Mouse (Mus musculus) cortical plate, adult 2 months (tissue): ENCODE results near the gene Gpc5. TPM values are rescaled to one million over a fixed set of nuclear protein-coding genes. Genes with fewer than 3 reads are reported as not detected.

ENCODE experiments used
- H3K27ac ChIP-seq: fragments of 200-500 bp; 2 replicates; pipeline ENCODE4 v1.5.1; 2012; ENCODE audit warnings: low read length, control low read depth, inconsistent platforms; ENCODE audit not compliant: insufficient read depth
- H3K4me1 ChIP-seq: fragments of 200-500 bp; 2 replicates; pipeline ENCODE4 v1.6.1; 2011; ENCODE audit warnings: low read length; ENCODE audit not compliant: control insufficient read depth, insufficient read depth
- H3K4me3 ChIP-seq: fragments of 200-500 bp; 2 replicates; pipeline ENCODE4 v1.5.1; 2011; ENCODE audit warnings: mild to moderate bottlenecking, low read length, control low read depth; ENCODE audit not compliant: insufficient read depth
- CTCF ChIP-seq: fragments of 200-500 bp; IDR thresholded peaks from 2 replicates; pipeline ENCODE4 v1.5.1; 2011; ENCODE audit warnings: mild to moderate bottlenecking, control low read depth, low read length; ENCODE audit not compliant: insufficient read depth; ENCODE audit errors: extremely low read depth
- POLR2A ChIP-seq: fragments of 200-500 bp; IDR thresholded peaks from 2 replicates; pipeline ENCODE4 v1.6.1; 2011; ENCODE audit warnings: mild to moderate bottlenecking, low read length, control low read depth; ENCODE audit not compliant: insufficient read depth; ENCODE audit errors: extremely low read depth
- polyA plus RNA-seq: library from polyadenylated mRNA; depleted of rRNA; stranded (reverse); fragments of >200 nt; gene quantifications from 2 replicates; pipeline ENCODE4 v1.2.3, GENCODE M21; 2012

Gpc5 gene
- polyA plus RNA-seq, 1 experiment: 49.6 TPM

- H3K4me1 ChIP-seq: no peaks in the 10 kb centered on the region
- H3K4me3 ChIP-seq: no peak overlapping the region
- TF ChIP-seq POLR2A (no peak), CTCF (no peak)
- H3K27ac ChIP-seq: no peak overlapping the region
These were observed 524.3 kb downstream of the Gpc5 start for GRCm38 (mm10) chr14:115616305-115616704.

- no peaks in the 10 kb centered on the region for H3K4me1 ChIP-seq
- no peak overlapping the region for H3K4me3 ChIP-seq
- no peak overlapping the region for H3K27ac ChIP-seq
- TF ChIP-seq CTCF (no peak), POLR2A (no peak)
These were observed 524.8 kb downstream of the Gpc5 start for GRCm38 (mm10) chr14:115616846-115617245.

GRCm38 (mm10) chr14:115620473-115620872, 528.5 kb downstream of the Gpc5 start:
- Histone ChIP-seq H3K4me1 (no peaks in the 10 kb centered on the region), H3K27ac (no peak overlapping the region), H3K4me3 (no peak overlapping the region)
- TF ChIP-seq CTCF (no peak), POLR2A (no peak)

- no peak for TF ChIP-seq POLR2A
- TF ChIP-seq CTCF: no peak
- Histone ChIP-seq H3K4me1 (no peaks in the 10 kb centered on the region; the same call in 1 of the 2 replicates), H3K27ac (no peak overlapping the region), H3K4me3 (no peak overlapping the region)
These were observed 539.3 kb downstream of the Gpc5 start for GRCm38 (mm10) chr14:115631160-115631898.

- TF ChIP-seq POLR2A (no peak), CTCF (no peak)
- Histone ChIP-seq H3K4me1 (no peaks in the 10 kb centered on the region; the same call in 1 of the 2 replicates), H3K4me3 (no peak overlapping the region), H3K27ac (no peak overlapping the region)
These were observed 541.3 kb downstream of the Gpc5 start for GRCm38 (mm10) chr14:115633311-115633710.

GRCm38 (mm10) chr14:115679875-115680274, 587.9 kb downstream of the Gpc5 start:
- no peak overlapping the region for H3K27ac ChIP-seq
- H3K4me3 ChIP-seq: no peak overlapping the region
- TF ChIP-seq CTCF: no peak
- no peaks in the 10 kb centered on the region for H3K4me1 ChIP-seq

GRCm38 (mm10) chr14:115746013-115746412, 654.0 kb downstream of the Gpc5 start:
- no peak for TF ChIP-seq CTCF
- TF ChIP-seq POLR2A: no peak
- Histone ChIP-seq H3K27ac (no peak overlapping the region), H3K4me1 (no peaks in the 10 kb centered on the region), H3K4me3 (no peak overlapping the region)

GRCm38 (mm10) chr14:115760241-115760640, 668.2 kb downstream of the Gpc5 start:
- Histone ChIP-seq H3K27ac (no peak overlapping the region), H3K4me3 (no peak overlapping the region), H3K4me1 (no peaks in the 10 kb centered on the region)
- TF ChIP-seq CTCF: no peak
- no peak for TF ChIP-seq POLR2A

- Histone ChIP-seq H3K4me1 (no peaks in the 10 kb centered on the region), H3K27ac (no peak overlapping the region), H3K4me3 (no peak overlapping the region)
- no peak for TF ChIP-seq CTCF
- no peak for TF ChIP-seq POLR2A
These were observed 687.6 kb downstream of the Gpc5 start for GRCm38 (mm10) chr14:115779382-115780177.

GRCm38 (mm10) chr14:115804751-115805150, 712.7 kb downstream of the Gpc5 start:
- Histone ChIP-seq H3K4me3 (no peak overlapping the region), H3K27ac (no peak overlapping the region), H3K4me1 (no peaks in the 10 kb centered on the region)
- TF ChIP-seq CTCF (no peak), POLR2A (no peak)
